Mouse (Mus musculus): Measurements from ENCODE around the gene AI464131.

AI464131 gene

GRCm38 (mm10) chr4:41506156-41506555 is 3.3 kb upstream of the AI464131 start:
- in situ Hi-C loops (cut with MboI; ENCODE audit: low sequenced_read_pairs): no loop called here

DNA sequence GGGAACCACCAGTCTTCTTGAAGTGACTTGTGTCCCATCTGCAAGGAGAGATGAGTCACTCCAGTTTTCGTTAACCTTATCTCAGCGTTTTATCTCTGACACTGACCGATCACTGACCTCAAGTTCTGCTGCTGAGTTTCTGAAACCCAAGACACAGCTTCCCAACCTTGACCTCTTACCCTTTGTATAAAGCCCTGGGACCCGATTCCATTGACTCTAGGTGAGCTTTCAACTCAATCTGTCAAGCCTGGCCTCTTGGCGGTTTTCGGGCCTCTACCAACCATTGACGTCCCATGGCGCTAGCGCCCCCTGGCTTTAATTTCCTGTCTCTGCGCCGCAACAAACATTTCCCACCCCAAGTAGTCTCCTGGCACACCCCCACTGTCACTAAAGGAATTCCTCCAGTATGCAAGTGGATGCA is 2.3 kb upstream of the AI464131 start:
- in situ Hi-C loops (cut with MboI; ENCODE audit: low sequenced_read_pairs): no loop called here

DNA sequence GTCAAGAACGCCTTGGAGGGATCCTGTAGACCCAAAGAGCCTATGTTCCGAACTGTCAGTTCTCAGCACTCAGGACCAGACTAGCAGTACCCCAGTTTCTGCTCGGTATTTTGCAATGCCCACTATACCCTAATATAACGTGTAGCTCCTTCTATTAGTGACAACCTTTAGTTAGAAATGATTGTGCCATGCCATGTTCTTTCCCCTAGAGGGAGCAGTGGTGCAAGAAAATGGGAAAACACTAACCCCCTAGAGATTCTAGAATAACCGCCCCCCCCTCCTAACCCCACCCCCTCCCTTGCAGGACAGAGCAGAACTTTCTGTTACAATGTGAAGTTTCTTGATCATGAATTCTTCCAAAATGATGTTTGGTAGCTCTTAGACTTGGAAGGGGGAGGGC is 1.4 kb upstream of the AI464131 start:
- in situ Hi-C loops (cut with MboI; ENCODE audit: low sequenced_read_pairs): no loop called here

DNA sequence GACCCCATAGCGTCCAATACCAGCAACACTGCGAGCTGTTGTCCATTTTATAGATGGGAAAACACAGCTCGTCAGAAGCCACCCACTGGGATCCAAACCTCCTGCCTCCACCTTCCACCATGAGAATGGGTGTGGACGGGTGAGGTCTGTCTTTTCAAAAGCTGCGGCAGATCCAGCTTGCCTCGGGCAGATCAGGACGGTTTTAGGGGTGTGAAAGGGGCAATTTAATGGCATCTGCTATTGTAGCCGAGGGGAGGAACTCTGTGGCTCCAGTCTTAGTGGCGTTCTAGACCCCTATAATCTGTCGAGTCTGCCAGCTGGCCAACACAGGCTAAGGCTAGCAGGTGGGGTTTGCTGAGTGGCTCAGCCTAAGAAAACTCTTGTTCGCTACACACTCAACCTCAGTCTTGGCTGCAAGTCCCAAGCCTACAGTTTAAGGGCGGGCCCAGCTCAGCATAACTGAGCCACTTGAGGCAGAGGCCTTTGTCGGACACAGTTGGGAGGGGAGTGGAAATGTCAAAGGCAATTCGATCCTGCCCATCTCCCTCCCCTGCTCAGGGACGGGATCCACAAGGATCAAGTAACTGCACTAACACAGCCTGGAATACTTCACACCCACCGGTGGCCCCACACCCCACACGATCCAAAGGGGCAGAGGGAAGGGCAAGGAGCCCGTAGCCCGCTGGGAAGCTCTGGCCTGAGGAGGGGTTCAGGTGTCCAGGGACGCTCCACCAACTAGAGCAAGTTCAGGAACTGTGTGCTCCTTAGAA is 520 bp downstream of the AI464131 start:
- in situ Hi-C loops (cut with MboI; ENCODE audit: low sequenced_read_pairs): no loop called here

DNA sequence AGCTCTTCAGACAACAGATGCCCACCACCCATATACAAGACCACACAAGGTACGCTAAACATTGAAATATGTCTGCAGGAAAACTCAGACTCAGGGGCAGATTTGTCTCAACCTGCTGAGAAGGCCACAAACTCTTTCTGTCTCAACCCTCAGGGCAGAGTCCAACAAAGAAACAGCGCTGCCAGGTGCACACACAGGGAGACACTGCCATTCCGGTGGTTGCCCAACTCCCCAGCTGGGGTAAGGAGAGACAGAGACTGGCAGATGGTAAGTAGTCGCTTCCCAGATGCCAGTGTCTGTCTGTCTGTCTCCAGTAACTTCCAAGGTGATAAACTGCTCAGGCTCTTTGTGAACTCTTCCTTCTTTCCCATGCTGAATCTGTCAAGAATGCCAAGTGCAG is 2.1 kb downstream of the AI464131 start:
- in situ Hi-C loops (cut with MboI; ENCODE audit: low sequenced_read_pairs): no loop called here

GRCm38 (mm10) chr4:41499619-41500018 is 3.3 kb downstream of the AI464131 start:
- in situ Hi-C loops (cut with MboI; ENCODE audit: low sequenced_read_pairs): no loop called here

GRCm38 (mm10) chr4:41498921-41499391 is 3.9 kb downstream of the AI464131 start:
- in situ Hi-C loops (cut with MboI; ENCODE audit: low sequenced_read_pairs): no loop called here

- in situ Hi-C loops (cut with MboI; ENCODE audit: low sequenced_read_pairs): no loop called here
These were observed 4.7 kb downstream of the AI464131 start for GRCm38 (mm10) chr4:41497995-41498845.

GRCm38 (mm10) chr4:41497579-41497978 is 5.3 kb downstream of the AI464131 start:
- in situ Hi-C loops (cut with MboI; ENCODE audit: low sequenced_read_pairs): no loop called here

- in situ Hi-C loops (cut with MboI; ENCODE audit: low sequenced_read_pairs): no loop called here
These were observed 5.8 kb downstream of the AI464131 start for GRCm38 (mm10) chr4:41497046-41497445.

GRCm38 (mm10) chr4:41495850-41496249 is 7.0 kb downstream of the AI464131 start:
- in situ Hi-C loops (cut with MboI; ENCODE audit: low sequenced_read_pairs): no loop called here

DNA sequence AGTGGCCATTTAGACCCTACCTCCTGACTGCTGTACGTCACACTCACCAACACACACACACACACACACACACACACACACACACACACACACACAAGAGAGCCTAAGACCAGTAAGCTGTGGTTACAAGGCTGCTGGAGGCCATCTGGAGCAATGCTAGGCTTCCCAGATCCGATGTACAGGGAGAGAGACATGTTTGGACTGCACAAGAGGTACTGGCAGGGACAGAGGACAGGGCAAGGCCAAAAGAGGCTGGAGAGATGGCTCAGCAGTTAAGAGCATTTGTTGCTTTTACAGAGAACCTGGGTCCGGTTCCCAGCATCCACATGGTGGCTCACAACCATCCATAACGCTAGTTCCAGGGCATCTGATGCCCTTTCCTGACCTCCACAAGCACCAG is 7.8 kb downstream of the AI464131 start:
- in situ Hi-C loops (cut with MboI; ENCODE audit: low sequenced_read_pairs): no loop called here

- in situ Hi-C loops (cut with MboI; ENCODE audit: low sequenced_read_pairs): no loop called here
These were observed 8.5 kb downstream of the AI464131 start for GRCm38 (mm10) chr4:41494378-41494777.

- in situ Hi-C loops (cut with MboI; ENCODE audit: low sequenced_read_pairs): no loop called here
These were observed 9.3 kb downstream of the AI464131 start for GRCm38 (mm10) chr4:41493464-41494116.

GRCm38 (mm10) chr4:41492951-41493350 is 9.9 kb downstream of the AI464131 start:
- in situ Hi-C loops (cut with MboI; ENCODE audit: low sequenced_read_pairs): no loop called here

DNA sequence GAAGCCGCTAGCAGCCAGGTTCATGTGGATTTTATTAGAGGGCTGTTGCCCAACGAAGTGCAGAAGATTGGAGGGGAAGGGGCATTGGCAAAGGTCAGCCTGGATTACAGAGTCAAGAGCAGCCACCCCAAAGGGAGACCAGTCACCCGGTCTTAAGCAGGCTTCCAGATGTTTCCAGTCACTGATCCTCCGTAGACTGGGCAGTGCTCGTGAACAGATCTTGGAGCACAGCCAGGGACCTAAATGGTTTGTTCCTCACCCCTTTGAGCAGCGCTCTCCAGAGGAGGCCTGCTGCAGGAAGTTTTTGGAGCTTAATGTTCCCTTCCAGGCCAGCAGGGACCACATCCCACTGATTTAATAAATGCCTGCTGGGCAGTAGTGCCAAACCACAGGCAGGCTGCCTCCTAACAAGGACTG is 21.3 kb downstream of the AI464131 start:
- in situ Hi-C loops (cut with MboI; ENCODE audit: low sequenced_read_pairs): no loop called here

GRCm38 (mm10) chr4:41480254-41480653 is 22.6 kb downstream of the AI464131 start:
- in situ Hi-C loops (cut with MboI; ENCODE audit: low sequenced_read_pairs): no loop called here

DNA sequence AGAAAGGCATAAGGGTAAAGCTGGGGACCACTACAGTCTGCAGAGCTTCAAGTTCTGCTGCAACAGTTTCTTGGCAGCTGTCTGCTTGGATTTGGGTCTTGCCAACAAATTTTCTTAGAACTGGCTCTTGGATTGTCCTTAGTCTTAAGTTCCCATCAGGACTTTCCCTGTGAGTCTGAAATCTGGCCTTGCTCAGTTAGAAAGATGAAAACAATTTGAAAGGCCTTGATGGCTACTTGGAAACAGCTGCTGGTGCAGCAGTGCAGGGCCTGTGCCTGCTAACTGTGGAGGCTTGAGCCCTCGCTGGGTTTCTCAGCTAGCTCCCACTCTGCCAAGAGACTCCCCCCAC is 23.4 kb downstream of the AI464131 start:
- in situ Hi-C loops (cut with MboI; ENCODE audit: low sequenced_read_pairs): no loop called here

DNA sequence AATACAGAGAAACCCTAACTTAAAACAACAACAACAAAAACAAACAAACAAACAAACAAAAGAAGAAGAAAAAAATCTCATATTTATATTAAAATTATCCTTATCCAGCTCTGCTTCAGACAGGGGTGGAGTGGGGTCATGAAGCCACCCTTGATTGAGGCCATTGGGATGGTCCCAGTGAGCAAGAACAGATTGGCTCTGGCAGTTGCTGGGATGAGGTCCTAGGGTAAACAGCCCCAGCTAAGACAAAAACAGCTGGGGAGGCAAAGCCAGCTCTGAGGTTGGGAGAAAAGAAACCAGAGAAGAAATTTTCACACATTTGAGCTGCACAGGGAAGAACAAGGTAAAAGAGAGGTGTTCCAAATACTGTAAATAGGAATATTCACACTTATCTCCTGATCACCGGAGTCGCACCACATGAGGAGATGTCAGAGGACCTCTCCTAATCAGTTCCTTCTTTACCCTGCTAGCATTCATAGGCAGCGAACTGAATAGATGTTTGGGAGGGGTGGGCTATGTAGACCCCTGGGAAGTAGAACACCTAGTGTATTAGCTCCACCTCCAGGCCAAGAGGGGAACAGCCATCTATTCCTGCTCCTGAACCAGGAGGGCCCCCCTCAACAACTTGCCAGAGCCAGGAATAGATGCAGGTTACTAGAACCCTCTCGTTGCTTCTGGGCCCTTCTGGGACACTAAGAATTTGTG is 24.0 kb downstream of the AI464131 start:
- in situ Hi-C loops (cut with MboI; ENCODE audit: low sequenced_read_pairs): no loop called here

DNA sequence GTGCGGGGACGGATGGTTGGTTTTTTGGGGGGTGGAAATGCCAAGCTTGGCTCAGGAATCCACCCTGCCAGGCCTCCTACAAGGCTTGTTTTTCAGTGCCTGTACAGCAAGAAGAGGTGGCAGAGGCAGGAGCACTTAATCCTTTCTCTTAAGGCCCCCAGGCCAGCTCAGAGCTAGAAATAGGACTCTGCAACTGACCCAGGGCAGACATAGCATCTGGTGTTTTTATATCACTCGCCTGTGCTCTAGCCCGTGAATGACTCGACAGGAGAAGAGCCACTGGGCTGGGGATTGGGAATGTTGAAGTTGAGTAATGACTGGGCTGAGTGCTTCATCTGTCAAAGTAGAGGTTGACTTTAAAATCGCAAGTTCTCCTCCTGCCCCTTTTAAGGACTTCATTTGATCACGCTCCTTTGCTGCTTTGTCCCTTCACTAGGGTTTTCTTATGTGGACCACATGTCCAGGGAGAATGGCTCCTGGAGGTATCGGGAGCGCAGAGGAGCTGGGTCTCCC is 25.2 kb downstream of the AI464131 start:
- in situ Hi-C loops (cut with MboI; ENCODE audit: low sequenced_read_pairs): no loop called here

DNA sequence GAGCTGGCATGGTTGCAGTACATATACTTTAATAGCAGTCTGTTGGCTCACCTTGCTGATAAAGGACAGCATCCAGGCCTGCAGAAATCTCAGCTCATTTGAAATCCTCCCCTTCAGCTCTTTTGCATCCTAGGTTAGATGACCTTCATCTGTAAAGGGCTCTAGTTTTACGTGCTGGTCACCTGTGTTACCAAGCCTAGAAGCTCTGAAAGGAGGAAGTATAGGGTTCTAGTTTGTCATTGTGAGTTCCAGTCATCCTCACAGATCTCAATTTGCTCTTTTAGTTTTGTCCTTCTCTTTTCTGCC is 31.5 kb downstream of the AI464131 start:
- in situ Hi-C loops (cut with MboI; ENCODE audit: low sequenced_read_pairs): no loop called here
